Mouse (Mus musculus) megakaryocyte, adult 5-6 weeks (primary cell): ENCODE results near the gene Tdrd7. TPM values are rescaled to one million over a fixed set of nuclear protein-coding genes. Genes with fewer than 3 reads are reported as not detected.

ENCODE experiments used
- ATAC-seq: 2 replicates; pipeline ENCODE4 v1.8.0; 2016; ENCODE audit warnings: mild to moderate bottlenecking, inconsistent platforms; ENCODE audit not compliant: poor library complexity, severe bottlenecking
- total RNA-seq, 2 experiments: library from RNA; stranded (forward) in 1 of 2; stranded (reverse) in 1 of 2; fragments of 153-499, 151-499 nt in 1 of 2; fragments of 221-1000, 200-1000 nt in 1 of 2; gene quantifications; 2 replicates each; pipeline versions ENCODE4 v1.2.3 to v1.2.4; 2015 to 2017

Tdrd7 gene
- total RNA-seq, 2 experiments from 2014 or later: 31.4 to 68.3 TPM

DNA sequence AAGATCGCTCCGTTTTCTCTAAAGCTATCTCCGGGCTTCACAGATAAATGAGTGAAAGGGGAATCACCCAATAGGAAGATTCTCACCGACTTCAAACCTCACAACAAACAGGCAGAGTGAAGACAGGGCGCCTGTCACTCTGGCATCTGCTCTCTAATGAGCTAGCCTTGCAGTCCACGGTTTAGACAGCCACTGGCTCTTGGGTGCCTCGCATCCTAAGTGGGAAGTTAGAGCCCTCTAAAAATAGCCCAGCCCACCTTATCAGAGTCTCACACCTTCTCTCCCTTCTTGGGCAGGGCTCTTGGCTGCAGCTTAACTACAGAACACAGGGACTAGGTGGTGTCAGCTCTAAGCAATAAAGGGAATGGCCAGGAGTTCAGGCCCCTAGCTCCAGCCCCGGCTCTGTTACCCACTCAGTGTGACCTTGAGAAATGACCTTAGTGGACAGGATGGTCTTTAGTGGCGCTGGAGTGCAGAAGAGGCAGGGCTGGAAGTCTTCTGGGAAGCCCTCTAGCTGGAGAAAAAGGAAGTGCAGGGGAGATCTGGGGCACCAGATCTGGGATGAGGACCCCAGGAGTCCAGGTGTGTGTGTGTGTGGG, 75.6 kb downstream of the Tdrd7 start:
- ATAC-seq: peak; percentile 41

- no peak for ATAC-seq
These were observed 76.8 kb downstream of the Tdrd7 start for GRCm38 (mm10) chr4:46041761-46042504.

GRCm38 (mm10) chr4:46042505-46042850, 77.3 kb downstream of the Tdrd7 start:
- no peak for ATAC-seq

DNA sequence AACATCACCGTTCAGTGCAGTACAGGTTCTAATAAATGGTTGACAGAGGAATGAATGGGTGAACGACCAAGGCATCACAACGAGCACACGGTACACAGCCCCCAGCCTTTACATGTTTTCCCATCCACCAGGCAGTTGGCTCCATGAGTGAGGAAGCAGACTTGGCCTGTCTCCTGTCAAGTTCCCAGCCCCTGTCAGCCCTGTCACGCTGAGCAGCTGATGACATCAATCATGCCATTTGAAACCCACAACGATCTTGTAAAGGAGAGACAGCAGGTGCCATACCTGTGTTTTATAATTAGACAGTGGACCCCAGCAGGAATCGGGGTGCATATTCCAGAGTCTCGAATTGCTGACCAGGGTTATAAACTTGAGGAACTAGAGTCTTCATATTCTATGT, 78.2 kb downstream of the Tdrd7 start:
- ATAC-seq: no peak

- no peak for ATAC-seq
These were observed 82.8 kb downstream of the Tdrd7 start for GRCm38 (mm10) chr4:46047971-46048370.

GRCm38 (mm10) chr4:46048418-46048817, 83.3 kb downstream of the Tdrd7 start:
- no peak for ATAC-seq

DNA sequence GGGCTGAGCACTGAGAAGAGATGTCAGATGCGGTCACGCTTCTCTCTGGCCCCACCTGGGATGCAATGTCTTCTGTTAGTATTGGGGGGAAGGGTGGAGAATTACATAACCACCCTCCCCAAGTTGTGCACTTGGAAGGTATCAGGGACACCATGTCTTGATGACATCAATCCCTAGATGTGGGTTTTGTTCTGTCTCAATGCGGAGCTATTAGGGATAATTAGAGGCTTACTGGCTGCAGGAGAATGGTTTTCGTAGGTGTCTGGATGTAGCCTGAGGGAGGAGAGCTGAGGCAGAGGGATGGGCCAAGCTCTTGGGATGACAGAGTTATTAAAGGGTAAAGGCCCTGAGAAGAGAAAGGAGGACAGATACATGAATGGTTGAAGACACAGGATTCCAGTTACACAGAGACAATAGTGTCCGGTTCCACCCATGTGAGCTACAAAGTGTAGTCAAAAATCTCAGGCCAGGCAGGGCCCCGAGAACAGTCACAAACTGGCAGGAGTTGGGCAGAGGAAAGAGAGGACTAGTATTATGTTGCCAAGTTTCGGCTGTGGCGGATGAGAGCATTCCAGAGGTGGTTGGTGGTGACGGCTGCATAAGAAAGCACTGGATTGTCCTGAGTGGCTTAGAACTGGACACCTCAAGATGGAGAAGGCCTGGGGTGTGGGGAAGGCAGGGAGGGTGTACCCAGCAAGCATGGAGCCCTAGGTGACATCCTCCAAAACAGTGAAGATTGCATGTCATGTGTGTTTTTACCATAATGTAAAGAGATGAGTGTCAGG, 88.4 kb downstream of the Tdrd7 start:
- no peak for ATAC-seq

- no peak for ATAC-seq
These were observed 91.0 kb downstream of the Tdrd7 start for GRCm38 (mm10) chr4:46056163-46056562.

- no peak for ATAC-seq
These were observed 96.3 kb downstream of the Tdrd7 start for GRCm38 (mm10) chr4:46061259-46061962.

- ATAC-seq: no peak
These were observed 98.7 kb downstream of the Tdrd7 start for GRCm38 (mm10) chr4:46063841-46064240.

DNA sequence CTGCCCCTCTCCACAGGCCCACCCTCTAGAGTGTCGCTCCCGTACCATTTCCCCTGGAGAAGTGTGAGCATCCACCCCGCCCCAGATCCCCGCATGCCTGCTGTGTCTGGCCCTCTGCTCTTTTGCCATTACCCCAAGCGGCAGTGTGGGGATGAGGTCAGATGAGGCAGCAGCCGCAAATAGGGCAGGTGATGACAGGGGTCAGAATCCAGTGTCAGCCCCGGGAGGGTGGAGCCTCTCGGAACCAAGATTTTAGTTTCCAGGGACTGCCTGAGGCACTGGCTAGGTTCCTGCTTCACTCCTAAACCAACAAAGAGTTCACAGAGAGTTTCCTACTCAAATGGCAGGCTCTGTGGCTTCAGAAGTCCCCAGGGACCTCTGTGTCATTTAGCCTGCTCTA, 99.1 kb downstream of the Tdrd7 start:
- ATAC-seq: no peak

DNA sequence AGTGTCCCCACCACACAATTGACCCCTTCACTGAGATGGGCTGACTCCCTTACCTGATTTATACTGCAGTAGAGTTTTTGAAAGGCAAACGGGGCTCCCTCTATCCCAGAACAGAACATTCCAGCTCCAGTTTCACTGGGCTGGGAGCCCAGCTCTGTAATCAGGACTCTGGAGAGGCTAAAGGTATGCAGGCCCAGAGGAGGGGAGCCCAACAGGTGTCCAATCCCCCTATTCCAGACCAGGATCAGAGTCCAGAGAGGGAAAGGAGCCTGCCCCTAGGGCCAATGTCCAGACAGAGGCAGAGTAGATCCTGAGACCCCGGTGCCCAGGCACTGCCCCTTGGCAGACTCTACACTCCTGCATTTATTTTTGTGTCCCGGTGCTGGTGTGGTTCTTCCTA, 99.8 kb downstream of the Tdrd7 start:
- no peak for ATAC-seq

DNA sequence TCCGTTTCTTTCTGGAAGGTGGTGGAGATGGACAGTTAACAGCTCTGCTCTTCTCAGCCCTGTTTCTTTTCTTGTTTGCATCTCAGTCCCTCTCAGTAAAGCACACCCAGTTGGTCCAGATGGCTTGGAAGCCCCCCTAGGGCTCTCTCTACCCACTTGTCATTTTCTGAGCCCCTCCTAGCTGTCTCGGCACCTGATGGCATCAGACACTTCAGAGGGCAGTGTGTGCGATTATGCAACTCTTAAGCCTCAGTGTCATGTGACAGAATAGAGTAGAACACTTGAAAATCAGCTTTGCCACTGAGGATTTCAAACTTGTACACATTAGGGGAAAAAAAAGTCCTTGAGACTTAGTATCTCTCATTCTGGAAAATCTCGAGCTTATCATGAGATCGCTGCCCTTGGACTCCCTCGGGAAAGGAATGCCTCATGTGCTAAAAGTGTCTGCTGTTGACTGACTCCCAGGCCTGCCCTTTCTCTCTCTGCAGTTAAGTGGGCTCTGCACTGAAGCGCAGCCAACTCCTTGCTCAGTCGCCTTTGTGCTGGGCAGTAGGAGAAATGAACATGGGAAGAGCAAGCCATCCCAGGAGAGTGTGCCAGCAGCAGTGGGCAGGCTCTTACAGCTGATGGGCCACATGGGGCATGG, 100.7 kb downstream of the Tdrd7 start:
- no peak for ATAC-seq

- no peak for ATAC-seq
These were observed 102.9 kb downstream of the Tdrd7 start for GRCm38 (mm10) chr4:46068060-46068459.

GRCm38 (mm10) chr4:46068573-46068972, 103.4 kb downstream of the Tdrd7 start:
- no peak for ATAC-seq

DNA sequence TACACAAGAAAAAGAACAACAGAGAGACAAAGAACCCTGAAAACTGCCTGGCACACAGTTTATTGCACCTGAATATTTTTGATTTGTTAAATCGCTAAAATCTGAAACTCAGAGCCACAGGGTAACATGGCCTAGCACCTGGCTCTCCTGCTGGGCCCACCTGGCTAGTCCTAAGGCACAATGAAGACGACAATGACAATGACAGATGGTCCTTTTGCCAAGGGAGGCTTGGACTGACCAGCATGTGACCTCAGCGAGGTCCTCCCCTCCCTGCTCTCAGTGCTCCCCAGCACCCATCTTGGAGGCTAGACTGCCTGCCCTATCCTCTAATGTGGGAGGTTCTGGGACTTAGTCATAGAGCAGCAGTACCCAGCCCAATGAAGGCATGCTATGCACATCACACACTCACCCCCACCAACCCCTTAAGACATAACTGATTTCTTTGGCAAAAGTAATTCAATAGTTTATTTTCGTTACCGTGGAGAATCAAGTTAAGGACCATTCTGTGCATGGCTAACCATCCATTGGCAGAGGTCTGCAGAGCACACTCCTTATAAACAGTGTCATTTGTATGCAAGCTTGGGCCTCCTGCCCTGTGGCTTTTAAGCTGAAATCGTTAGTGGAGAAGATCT, 104.8 kb downstream of the Tdrd7 start:
- no peak for ATAC-seq

GRCm38 (mm10) chr4:46072631-46073030, 107.5 kb downstream of the Tdrd7 start:
- ATAC-seq: no peak

GRCm38 (mm10) chr4:46073736-46074135, 108.6 kb downstream of the Tdrd7 start:
- no peak for ATAC-seq

- no peak for ATAC-seq
These were observed 110.5 kb downstream of the Tdrd7 start for GRCm38 (mm10) chr4:46075664-46076063.

DNA sequence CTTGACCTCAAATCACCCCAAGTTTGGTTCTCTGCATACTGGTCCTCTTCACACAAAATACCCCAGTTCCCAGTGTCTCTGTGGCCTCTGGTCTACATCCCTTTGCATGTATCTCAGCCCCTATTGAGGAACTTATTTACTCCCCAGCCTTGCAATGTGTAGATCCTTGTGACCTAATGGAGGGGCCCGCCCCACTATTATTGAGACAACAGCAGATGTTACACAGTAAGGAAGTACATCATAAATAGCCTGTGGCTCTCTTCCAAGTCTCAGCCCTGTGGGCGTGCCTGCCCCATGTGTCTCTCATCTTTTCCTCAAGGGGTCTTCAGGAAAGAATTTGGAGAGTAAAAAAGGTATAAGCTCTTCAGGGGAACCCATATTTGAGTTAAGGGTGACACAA, 111.8 kb downstream of the Tdrd7 start:
- ATAC-seq: no peak
